Mouse (Mus musculus) olfactory bulb, adult 2 months (tissue): Measurements from ENCODE around the gene Hoxc4.

ENCODE experiments used
- CTCF ChIP-seq: fragments of 200-500 bp; IDR thresholded peaks from 2 replicates; pipeline ENCODE4 v1.5.1; 2012; ENCODE audit warnings: low read depth, mild to moderate bottlenecking, low read length, moderate library complexity; ENCODE audit not compliant: insufficient read depth
- POLR2A ChIP-seq: fragments of 200-500 bp; IDR thresholded peaks from 2 replicates; pipeline ENCODE4 v1.6.1; 2012; ENCODE audit warnings: mild to moderate bottlenecking, low read depth, low read length, moderate library complexity; ENCODE audit not compliant: insufficient read depth

DNA sequence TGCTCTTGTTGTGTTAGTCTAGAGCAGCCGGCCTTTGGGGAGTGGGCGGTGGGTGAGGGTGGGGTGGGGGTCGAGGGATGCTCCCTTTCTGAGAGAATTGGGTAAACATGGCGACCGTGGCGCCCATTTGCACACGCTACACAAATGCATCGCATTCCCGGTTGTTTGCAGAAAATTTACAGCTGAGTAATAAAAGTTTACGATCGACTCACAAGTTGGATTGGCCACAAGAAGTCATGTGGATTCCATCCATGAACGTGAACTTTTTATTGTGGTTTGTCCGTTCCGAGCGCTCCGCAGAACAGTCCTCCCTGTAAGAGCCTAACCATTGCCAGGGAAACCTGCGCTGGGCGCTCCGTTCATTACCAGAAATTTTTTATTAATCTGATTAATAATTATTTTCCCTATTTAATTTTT, 20.8 kb upstream of the Hoxc4 start, which contains the start of gene Hoxc6:
- TF ChIP-seq POLR2A (no peak), CTCF (no peak)
